Mouse (Mus musculus) thymus, postnatal 36 days (tissue): Measurements from ENCODE around the gene Uqcc1.
"Not testable (repeated sequence)": the region's sequence is repeated elsewhere in the genome, so short reads cannot be mapped to it uniquely, and the experiment has no call there.

ENCODE experiments used
- DNase-seq, 2 experiments: peaks; one replicate each; pipeline ENCODE4 v3.0.0; 2022; ENCODE audit warnings: mixed read lengths in 2 of 2

Gene Uqcc1

DNA sequence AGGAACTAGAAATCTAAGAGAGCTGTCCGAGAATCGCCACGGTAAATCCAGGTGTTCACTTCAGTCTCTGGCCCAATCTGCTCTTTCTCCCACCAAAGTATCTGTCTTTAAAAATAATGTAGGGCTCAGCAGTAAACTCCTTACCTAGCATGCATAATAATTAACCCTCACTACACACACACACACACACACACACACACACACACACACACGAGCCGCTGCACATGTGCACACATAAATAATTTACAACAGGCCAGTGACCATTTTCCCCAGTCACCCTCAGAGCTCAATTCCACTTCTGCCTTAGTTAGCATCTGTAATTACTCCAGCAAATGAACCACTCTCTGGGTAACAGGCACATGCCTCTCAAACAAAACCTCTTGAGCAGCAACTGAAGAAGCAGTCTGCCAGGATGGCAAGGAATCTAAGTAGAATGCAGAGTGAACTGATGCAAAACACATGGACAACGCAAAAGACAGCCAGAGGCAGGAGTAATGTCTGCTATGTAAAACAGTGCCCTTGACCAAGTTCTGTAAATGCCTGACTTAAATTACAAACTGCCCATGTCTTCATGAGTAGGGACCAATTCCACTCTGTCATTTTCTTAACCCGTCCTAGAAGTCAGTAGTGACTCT, 1.3 kb downstream of the Uqcc1 start:
- DNase-seq, result no peak

DNA sequence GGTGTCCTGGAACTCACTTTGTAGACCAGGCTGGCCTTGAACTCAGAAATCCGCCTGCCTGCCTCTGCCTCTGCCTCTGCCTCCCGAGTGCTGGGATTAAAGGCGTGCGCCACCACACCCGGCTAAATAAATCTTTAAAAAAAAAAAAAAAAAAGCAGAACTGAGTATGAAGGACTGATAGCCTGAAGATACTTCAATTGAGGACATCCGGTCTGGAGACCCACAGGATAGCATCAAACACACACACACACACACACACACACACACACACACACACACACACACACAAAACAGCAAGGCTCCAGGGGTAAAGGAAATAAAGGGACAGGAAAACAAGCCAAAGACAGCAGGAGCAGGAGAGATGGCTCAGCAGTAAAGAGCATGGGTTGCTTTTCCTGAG, 4.9 kb downstream of the Uqcc1 start:
- not testable (repeated sequence) for DNase-seq

DNA sequence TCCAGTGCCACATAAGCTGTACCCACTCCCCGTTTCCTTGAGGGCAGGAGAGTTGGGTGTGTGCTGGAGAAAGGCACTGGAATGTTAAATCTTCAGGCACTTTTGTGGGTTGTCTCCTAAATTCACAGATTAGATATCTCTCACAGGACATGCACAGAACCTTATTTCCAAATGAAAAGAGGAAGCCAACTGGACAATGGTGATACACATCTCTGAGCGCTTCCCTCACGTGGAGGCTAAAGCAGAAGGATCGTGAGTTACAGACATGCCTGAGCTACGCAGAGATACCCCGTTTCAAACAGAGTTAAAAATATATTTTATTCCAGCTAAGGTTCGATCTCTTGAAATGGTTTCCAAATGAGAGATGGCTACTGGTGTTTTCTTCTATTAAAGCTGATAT, 7.0 kb downstream of the Uqcc1 start:
- no peak for DNase-seq

DNA sequence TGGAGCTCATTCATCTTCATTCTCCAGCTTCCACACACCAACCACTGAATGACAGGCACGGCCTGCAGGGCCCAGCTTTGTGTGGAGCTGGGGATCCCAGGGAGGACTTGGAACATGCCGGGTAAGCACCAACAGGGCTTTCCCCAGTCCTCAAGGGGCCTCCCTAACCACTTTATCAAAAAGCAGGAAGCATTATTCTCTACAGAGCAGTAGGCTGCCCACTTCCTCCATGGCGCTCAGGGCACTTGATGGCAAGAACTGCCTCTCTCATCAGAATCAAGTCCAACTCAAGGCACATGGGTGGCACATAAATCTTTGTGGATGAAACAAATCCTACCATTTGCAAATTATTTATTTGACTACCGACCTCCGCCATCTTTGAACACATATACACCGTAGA, 15.4 kb downstream of the Uqcc1 start:
- no peak for DNase-seq

DNA sequence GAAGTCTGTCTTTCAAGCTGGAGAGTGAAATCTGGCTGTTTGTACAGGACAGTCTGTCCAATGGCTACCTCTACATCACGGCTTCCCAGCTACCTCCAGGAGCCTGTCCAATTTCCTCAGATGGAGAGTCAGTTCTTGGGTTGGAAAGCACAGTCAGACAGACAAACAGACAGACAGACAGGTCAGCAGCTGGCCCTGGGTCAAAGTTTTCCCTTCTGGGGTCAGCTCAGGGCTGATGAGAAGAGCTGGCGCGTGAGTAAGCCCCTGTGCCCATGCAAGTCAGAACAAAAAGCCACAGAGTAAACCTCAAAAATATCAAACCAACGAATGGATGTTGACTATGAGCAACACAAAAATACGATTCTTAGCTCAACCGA, 26.5 kb downstream of the Uqcc1 start:
- no peak for DNase-seq

DNA sequence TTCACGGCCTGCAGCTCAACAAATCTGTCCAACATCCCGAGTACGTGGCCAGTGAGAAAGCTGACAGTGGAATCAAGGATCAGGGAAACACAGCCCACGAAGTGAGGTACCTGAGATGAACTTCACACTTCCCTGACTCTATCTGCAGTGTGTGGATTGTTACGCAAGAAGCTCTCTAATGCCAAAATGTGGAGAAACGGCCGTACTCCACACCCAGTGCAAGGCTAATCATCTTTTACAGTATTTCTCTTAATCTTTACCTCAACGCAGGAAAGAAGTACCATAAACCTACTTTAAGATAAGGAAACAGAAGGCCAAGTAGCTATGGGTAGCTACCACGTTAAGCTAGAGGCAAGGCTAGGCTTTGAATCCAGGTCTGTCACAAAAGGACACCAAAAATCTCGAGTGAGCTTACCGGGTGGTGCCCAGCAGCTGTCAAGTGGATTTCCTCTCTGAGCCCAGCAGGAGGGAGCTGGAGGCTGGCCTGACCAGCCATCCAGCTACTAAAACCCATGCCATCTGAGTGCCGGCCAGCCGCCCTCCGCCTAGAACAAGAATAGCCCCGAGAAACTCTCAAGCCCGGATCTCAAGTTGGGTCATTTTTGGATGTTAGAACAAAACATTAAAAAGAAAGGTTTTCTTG, 27.0 kb downstream of the Uqcc1 start:
- no peak for DNase-seq

GRCm38 (mm10) chr2:155895046-155895735, 34.9 kb downstream of the Uqcc1 start:
- no peak for DNase-seq

DNA sequence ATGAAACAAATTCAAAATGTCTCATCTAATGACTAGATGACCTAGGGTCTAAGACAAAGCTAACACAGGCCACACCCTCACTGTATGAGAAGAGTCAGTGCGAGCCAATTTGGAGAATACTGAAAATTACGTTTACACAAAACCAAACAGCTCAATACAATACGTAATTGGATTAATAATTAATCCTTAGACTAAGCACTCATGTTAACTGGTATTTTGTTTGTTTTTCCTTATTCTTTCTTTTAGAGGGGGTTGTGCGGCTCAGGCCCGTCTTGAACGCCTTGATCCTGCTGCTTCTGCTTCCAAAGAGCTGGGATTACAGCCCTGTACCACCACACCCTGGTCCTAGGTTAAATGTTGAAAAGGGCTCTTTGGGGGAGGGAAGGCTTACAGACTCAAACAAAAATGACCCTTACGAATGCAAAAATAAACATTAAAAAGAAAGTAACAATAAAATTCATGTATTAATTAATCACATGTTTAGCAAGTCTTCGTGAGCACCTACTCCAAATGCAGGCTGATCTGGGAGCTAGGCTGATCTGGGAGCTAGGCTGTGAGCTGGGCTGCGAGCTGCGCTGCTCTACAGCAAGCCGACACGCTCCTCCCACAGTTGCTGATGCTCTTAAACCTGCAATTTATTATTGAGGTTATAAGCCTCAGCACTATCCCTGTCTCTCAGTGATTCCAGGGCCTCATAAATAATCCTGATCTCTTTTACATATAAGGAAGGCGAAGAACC, 35.6 kb downstream of the Uqcc1 start:
- no peak for DNase-seq

GRCm38 (mm10) chr2:155886776-155887175, 43.3 kb downstream of the Uqcc1 start:
- DNase-seq, result no peak

GRCm38 (mm10) chr2:155885271-155885697, 44.8 kb downstream of the Uqcc1 start:
- DNase-seq, result no peak

GRCm38 (mm10) chr2:155882087-155882486, 48.0 kb downstream of the Uqcc1 start:
- DNase-seq, result no peak

DNA sequence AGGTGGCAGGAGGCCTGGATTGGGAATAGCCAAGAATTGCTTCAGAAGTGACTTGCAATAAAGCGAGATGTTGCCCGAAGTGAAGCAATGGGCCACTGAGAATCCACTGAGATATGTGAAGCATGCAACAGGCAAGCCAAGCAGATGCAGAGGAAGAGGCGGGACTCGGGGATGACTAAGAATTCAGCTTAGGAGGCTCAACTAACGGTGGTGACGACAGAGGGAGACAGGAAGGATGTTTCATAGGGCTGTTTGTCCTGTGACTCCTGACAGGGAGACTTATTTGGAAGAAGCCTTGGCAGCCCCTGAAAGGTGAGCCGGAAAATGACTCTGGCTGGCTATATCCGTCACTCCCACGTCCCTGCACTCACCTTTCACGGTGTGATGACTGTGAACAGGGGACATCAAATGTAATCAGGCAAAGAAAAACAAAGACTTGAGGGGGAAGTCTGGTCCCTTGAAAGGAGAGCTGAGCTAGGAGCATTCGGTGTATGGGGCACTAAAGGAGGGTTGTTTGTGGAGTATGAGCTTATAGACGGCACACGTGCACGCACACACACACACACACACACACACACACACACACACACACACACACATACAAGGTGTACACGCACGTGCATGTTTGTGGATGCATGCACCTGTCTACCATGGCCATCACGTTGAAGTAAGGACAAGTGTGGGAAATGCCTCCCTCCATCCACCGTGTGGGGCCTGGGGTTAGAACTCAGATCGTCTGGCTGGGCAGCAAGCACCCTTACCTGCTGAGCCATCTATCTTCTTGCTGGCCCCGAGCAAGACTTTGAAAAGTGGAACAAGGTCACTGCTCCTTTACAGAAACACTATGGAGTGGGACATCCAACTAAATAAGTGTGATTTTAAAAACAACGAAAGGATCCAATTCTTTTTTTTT, 50.9 kb downstream of the Uqcc1 start:
- no peak for DNase-seq

GRCm38 (mm10) chr2:155873636-155874035, 56.5 kb downstream of the Uqcc1 start:
- DNase-seq, result no peak

GRCm38 (mm10) chr2:155872930-155873507, 57.1 kb downstream of the Uqcc1 start:
- DNase-seq, result no peak

GRCm38 (mm10) chr2:155872486-155872885, 57.6 kb downstream of the Uqcc1 start:
- DNase-seq, result no peak

GRCm38 (mm10) chr2:155869772-155870171, 60.3 kb downstream of the Uqcc1 start:
- DNase-seq, result no peak

DNA sequence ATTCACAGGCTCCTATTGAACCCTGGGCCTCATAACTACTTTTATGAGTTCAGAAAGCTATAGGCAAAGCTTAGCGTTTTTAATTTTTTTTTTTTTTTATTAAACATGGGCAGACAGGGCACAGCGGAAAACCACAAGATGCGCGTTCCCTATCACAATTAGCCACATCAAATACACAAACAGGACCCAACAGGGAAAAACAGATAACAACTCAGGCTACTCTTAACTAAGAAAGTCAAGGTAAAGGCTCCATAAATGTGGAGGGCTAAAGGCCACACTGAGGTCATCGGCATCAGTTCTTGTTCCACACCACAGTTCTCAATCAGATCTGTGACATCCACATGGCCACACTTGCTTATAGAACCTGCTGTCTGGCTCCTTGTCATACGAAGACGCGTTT, 61.8 kb downstream of the Uqcc1 start:
- no peak for DNase-seq

- no peak for DNase-seq
Observed at GRCm38 (mm10) chr2:155863301-155863867, 66.7 kb downstream of the Uqcc1 start.

DNA sequence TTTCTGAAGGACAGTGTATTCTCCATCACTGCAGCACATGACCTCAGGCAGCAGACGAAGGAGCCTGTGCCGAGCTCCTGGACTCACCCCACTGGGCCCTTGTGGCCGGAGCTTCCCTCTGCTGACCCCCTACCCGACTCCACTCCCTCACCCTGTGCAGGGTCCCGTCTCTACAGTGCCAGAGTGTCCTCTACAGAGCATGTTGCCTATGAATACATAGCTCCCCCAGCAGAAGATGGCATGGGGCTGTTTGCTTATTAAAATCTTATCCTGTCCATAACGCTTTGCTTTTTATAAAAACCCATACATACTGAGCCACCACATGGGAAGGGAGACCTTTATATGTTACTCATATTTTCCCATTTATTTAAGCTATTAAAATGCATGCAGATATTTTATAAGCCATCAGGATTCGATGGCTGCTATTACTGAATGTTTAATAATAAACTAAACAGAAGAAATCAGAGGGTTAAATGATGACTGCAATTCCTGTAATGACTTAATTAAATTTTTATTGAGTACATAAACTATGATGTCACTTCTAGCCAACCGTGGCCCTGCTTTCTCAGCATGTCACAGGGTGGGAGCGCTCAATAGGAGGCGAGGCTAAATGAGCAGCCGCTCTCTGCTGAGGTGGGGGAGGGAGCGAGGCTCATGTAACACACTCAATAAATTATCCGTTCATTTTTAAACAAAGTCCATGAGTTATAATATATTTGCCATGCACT, 67.4 kb downstream of the Uqcc1 start:
- no peak for DNase-seq

DNA sequence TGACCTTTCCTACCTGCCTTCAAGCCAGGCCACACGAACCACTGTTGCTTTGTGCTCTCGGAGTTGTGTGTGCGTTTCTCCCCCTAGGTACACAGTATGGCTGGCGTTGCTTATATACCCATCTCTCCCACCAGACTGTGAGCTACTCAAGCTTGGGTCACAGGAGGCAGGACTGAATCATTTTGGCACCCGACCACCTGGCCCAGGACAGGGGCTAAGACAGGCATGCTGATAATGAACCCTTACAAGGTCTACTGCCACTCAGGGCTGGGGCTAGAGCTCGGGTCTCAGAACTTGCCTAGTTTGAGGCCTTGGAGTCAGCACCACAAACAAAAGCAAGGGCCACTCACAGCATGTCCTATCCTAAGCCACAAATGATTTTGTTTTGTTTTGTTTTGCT, 68.5 kb downstream of the Uqcc1 start:
- no peak for DNase-seq

DNA sequence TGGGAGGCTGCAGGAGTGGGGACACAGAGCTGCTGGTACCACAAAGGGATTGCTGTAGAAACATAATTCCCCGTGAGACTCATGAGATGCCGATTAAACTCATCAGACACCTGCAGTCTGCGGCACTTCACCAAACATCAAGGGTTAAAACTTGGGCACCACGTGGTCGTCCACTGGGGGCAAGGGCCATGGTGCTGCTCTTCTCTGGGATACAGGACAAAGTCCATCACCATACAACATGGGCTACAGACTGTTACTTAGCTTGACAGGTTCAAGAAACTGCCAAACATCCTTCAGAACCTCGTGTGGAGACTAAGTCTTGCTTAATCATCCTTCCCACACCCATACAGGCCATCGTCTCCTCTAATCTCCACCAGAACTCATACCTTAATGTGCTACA, 70.0 kb downstream of the Uqcc1 start:
- no peak for DNase-seq
